Mouse (Mus musculus) testis, adult 2 months (tissue): ENCODE data around the gene Sord.

Source experiments
- CTCF ChIP-seq: fragments of 200-500 bp; IDR thresholded peaks from 2 replicates; pipeline ENCODE4 v1.5.1; 2012; ENCODE audit warnings: low read depth, mild to moderate bottlenecking, inconsistent platforms, low read length, moderate library complexity; ENCODE audit not compliant: control insufficient read depth, insufficient read depth, insufficient replicate concordance
- POLR2A ChIP-seq: fragments of 200-500 bp; IDR thresholded peaks from 2 replicates; pipeline ENCODE4 v1.6.1; 2012; ENCODE audit warnings: low read depth, mild to moderate bottlenecking, inconsistent platforms, low read length, moderate library complexity; ENCODE audit not compliant: control insufficient read depth

DNA sequence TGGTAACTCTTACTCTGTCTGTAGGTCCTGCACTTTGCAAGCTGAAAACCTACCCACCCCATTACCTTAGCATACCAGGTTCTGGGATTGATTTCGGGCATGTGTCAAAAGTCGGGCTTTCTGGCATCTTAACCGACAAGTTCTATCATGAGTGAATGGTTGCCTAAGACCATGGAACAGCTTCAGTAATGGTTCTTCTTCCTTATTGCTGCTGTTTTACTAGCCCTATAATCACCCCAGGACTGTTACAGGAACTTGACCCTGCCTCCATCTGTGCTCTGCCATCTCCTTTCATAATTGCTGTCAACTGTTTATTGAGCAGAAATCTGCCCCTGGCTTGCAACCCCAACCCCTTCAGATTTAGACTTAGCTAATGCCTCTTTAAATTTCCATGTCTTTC lies 47.8 kb upstream of the Sord start:
- TF ChIP-seq CTCF: no peak
- no peak for TF ChIP-seq POLR2A
